8 mouse cellular contexts compared by ENCODE assay signal in the genomic region with DNA sequence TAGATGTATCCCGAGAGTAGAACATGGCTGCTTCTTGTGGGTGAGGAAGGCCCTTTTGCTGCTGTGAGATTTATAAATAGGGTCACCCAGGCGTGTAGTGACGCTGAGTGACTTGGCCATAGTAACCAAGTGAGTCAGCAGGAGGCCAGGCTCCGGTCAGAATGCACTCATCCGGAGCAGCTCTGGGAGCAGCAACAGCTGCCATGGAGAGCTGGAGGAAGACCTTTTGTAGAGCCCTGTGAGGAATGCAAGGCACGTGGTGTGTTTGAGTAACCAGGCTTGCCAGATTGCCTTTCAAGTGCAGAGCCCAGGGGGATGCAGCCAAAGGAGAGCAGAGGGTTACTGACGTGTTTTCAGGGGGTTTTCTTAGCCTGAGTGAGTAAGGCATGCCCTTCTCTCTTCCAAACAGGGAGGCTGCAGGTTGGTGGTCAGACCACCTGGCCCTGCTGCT.
DNase-seq lines count a peak whose midpoint lies in the region; ATAC-seq and TF ChIP-seq lines count a peak whose summit lies in the region.

No protein-coding gene starts in this region.

- no peak for TF ChIP-seq CTCF in E14TG2a.4 (conservative IDR thresholded peaks at IDR 0.05; ENCODE audit: low read length)

- peak; percentile 22 to 36; a peak in 2 of 4 replicates for ATAC-seq in hematopoietic stem cell, adult 5-6 weeks (replicated peaks in 1 of 2; ENCODE audit: insufficient read depth in 1 of 2, low FRiP score in 2 of 2, low TSS enrichment in 1 of 2, low read depth in 1 of 2, poor library complexity in 2 of 2, severe bottlenecking in 2 of 2)

- no peaks in the 10 kb centered on the region for H3K27me3 ChIP-seq in E14TG2a.4 (ENCODE audit: insufficient read depth, low read length)

- no peaks in the 10 kb centered on the region for H3K36me3 ChIP-seq in E14TG2a.4 (ENCODE audit: insufficient read depth, low read length)

- H3K4me1 ChIP-seq in E14TG2a.4 (replicated peaks; ENCODE audit: low read depth, low read length) = peaks cover 44% of the 10 kb centered on the region

- H3K9me3 ChIP-seq in E14TG2a.4 (ENCODE audit: low read length) = no peaks in the 10 kb centered on the region

- peak; percentile 53 for DNase-seq in cerebellum, adult 9-11 months
- DNase-seq in frontal cortex, adult 2 months (ENCODE audit: extremely low spot score in 1 of 2, low spot score in 1 of 2) = peak; percentile 56
- peak; percentile 7 for DNase-seq in layer of hippocampus, adult 9-10 months (ENCODE audit: low spot score)
- DNase-seq in lung, adult 18-20 months = peak; percentile 83 to 86
- DNase-seq in ovary, postnatal 36 days (ENCODE audit: low spot score) = peak; percentile 58
- DNase-seq in spleen, postnatal 4 days (ENCODE audit: low spot score in 2 of 2) = no peak

- peak overlapping the region; percentile 57 for H3K4me3 ChIP-seq in E14TG2a.4 (replicated peaks; ENCODE audit: low read length)

Comparison
In these comparisons a context has a peak if more than half of its experiments do, and no peak if none do; other contexts are left out.
1. DNase-seq: peak in cerebellum, adult 9-11 months (single experiment), frontal cortex, adult 2 months (2 of 2), layer of hippocampus, adult 9-10 months (single experiment), lung, adult 18-20 months (2 of 2) and ovary, postnatal 36 days (single experiment); none in spleen, postnatal 4 days (0 of 2).